Mouse (Mus musculus) embryonic stem cell, embryonic (primary cell): ENCODE measurements at regions not wholly inside any gene's neighbourhood (a gene's known extent, or its start where the extent isn't known, plus 50 kb on each side); places are given as distances from the start of the nearest gene placed in this dataset.

ENCODE experiments used
- CTCF ChIA-PET, 4 experiments: fragments of 300-600 bp in 2 of 4; fragments of 350-600 bp in 2 of 4; sonication (Branson Sonifier 250); formaldehyde crosslinking; loops; one replicate each; lab custom pipeline; 2022; ENCODE audit warnings: inconsistent platforms in 2 of 4; lab: Charles Lee
- POLR2A ChIA-PET, 4 experiments: fragments of 300-600 bp in 2 of 4; fragments of 350-600 bp in 2 of 4; sonication (Branson Sonifier 250); formaldehyde crosslinking; loops; one replicate each; lab custom pipeline; 2022; ENCODE audit warnings: antibody characterized with exemption in 4 of 4, inconsistent platforms in 1 of 4; lab: Charles Lee

- POLR2A ChIA-PET, result interaction anchor here in 1 of 4 experiments (0.6 kb wide), 1 partner anchor 15 kb away, joined by 4 read pairs; no protein-coding TSS in a partner anchor
- CTCF ChIA-PET, result no interaction called here
Observed at GRCm38 (mm10) chr14:80083724-80084123, 99.8 kb downstream of the Olfm4 start.

- POLR2A ChIA-PET, result no interaction called here
- CTCF ChIA-PET, result no interaction called here
Observed at GRCm38 (mm10) chr14:80097238-80097637, 113.4 kb downstream of the Olfm4 start.

GRCm38 (mm10) chr14:80113115-80113687 is 129.3 kb downstream of the Olfm4 start:
- ChIA-PET CTCF (interaction anchor here in 1 of 4 experiments (0.7 kb wide), 1 partner anchor 30 kb away, joined by 3 read pairs; no protein-coding TSS in a partner anchor), POLR2A (no interaction called here)

GRCm38 (mm10) chr14:80114326-80114725 is 130.4 kb downstream of the Olfm4 start:
- ChIA-PET POLR2A (no interaction called here), CTCF (no interaction called here)

- ChIA-PET CTCF (no interaction called here), POLR2A (no interaction called here)
Observed at GRCm38 (mm10) chr14:80125156-80125555, 141.3 kb downstream of the Olfm4 start.

- POLR2A ChIA-PET, result no interaction called here
- CTCF ChIA-PET, result no interaction called here
Observed at GRCm38 (mm10) chr14:80128181-80128580, 144.3 kb downstream of the Olfm4 start.

- ChIA-PET POLR2A (no interaction called here), CTCF (no interaction called here)
Observed at GRCm38 (mm10) chr14:80137541-80137940, 153.7 kb downstream of the Olfm4 start.

- CTCF ChIA-PET, result no interaction called here
- POLR2A ChIA-PET, result no interaction called here
Observed at GRCm38 (mm10) chr14:80138991-80139791, 155.3 kb downstream of the Olfm4 start.

- CTCF ChIA-PET, result no interaction called here
Observed at GRCm38 (mm10) chr14:80157002-80157401, 173.1 kb downstream of the Olfm4 start.

GRCm38 (mm10) chr14:80169211-80169610 is 185.3 kb downstream of the Olfm4 start:
- POLR2A ChIA-PET, result no interaction called here

More at GRCm38 (mm10) chr14:80157002-80157401, 173.1 kb downstream of the Olfm4 start:
- POLR2A ChIA-PET, result no interaction called here

GRCm38 (mm10) chr14:80170450-80171180 is 186.7 kb downstream of the Olfm4 start:
- ChIA-PET POLR2A (no interaction called here), CTCF (interaction anchor here in 1 of 4 experiments (0.5 to 1.4 kb wide), 3 partner anchors 46 to 455 kb away, joined by 3 to 7 read pairs (median 4); no protein-coding TSS in a partner anchor)

More at GRCm38 (mm10) chr14:80169211-80169610, 185.3 kb downstream of the Olfm4 start:
- CTCF ChIA-PET, result no interaction called here

GRCm38 (mm10) chr14:80172799-80173484 is 189.1 kb downstream of the Olfm4 start:
- ChIA-PET POLR2A (no interaction called here), CTCF (no interaction called here)

GRCm38 (mm10) chr14:80176464-80176863 is 192.6 kb downstream of the Olfm4 start:
- ChIA-PET CTCF (no interaction called here), POLR2A (no interaction called here)

- ChIA-PET CTCF (no interaction called here), POLR2A (no interaction called here)
Observed at GRCm38 (mm10) chr14:80195041-80195440, 211.2 kb downstream of the Olfm4 start.

- ChIA-PET CTCF (no interaction called here), POLR2A (no interaction called here)
Observed at GRCm38 (mm10) chr14:80212916-80213315, 229.0 kb downstream of the Olfm4 start.

GRCm38 (mm10) chr14:80213666-80214065 is 229.8 kb downstream of the Olfm4 start:
- POLR2A ChIA-PET, result interaction anchor here in 1 of 4 experiments (0.6 kb wide), 1 partner anchor 474 kb away, joined by 3 read pairs; no protein-coding TSS in a partner anchor
- CTCF ChIA-PET, result no interaction called here

GRCm38 (mm10) chr14:80215960-80216552 is 232.2 kb downstream of the Olfm4 start:
- ChIA-PET CTCF (interaction anchor here (0.6 to 1.9 kb wide), 42 partner anchors 8 to 943 kb away, joined by 3 to 26 read pairs (median 4); partner anchors contain the start of gene Pcdh8 (in 3 of the 4)), POLR2A (interaction anchor here in 2 of 4 experiments (0.7 to 1.4 kb wide), 2 partner anchors 445 to 446 kb away, joined by 3 to 4 read pairs; partner anchors contain the start of gene Pcdh8 (in 1 of the 2))

- ChIA-PET POLR2A (no interaction called here), CTCF (no interaction called here)
Observed at GRCm38 (mm10) chr14:80232066-80232465, 248.2 kb downstream of the Olfm4 start.

GRCm38 (mm10) chr14:80232976-80233375 is 249.1 kb downstream of the Olfm4 start:
- ChIA-PET POLR2A (no interaction called here), CTCF (interaction anchor here in 2 of 4 experiments (0.9 to 1.5 kb wide), 2 partner anchors 17 kb away, joined by 3 to 4 read pairs; no protein-coding TSS in a partner anchor)
